Comparison of ENCODE assay signal across 9 mouse cellular contexts in genomic region chr10:126531368-126531767, GRCm38 (mm10).
DNase-seq lines count a peak whose midpoint lies in the region; ATAC-seq lines count a peak whose summit lies in the region.
"Had no signal": no experiment of that assay in that cellular context is flagged by ENCODE, and none has a peak within 500 bp of the region (broad histone marks: within the 10 kb centered on the region; RNA-seq: fewer than 3 reads in every experiment).

No protein-coding gene starts in this region.

- H3K4me3 ChIP-seq in midbrain, embryonic 11.5 days (ENCODE audit: low read depth, low read length), result no peak overlapping the region
- H3K4me3 ChIP-seq in midbrain, embryonic 10.5 days, result no peak overlapping the region
- H3K4me3 ChIP-seq in neural tube, embryonic 15.5 days (replicated peaks), result no peak overlapping the region
- H3K4me3 ChIP-seq: liver, embryonic 15.5 days had no signal

- H3K27ac ChIP-seq in midbrain, embryonic 11.5 days (ENCODE audit: low read depth, low read length), result no peak overlapping the region
- no peak overlapping the region for H3K27ac ChIP-seq in midbrain, embryonic 10.5 days (replicated peaks)
- no peak overlapping the region for H3K27ac ChIP-seq in neural tube, embryonic 15.5 days (replicated peaks)
- H3K27ac ChIP-seq: liver, embryonic 15.5 days had no signal

- no peak overlapping the region for H3K9ac ChIP-seq in midbrain, embryonic 11.5 days (ENCODE audit: low read length)
- no peak overlapping the region for H3K9ac ChIP-seq in neural tube, embryonic 15.5 days (replicated peaks)
- H3K9ac ChIP-seq: liver, embryonic 15.5 days had no signal

- peak; percentile 17; the same call in 1 of the 2 replicates for ATAC-seq in midbrain, embryonic 11.5 days (ENCODE audit: low FRiP score)
- no peak for ATAC-seq in neural tube, embryonic 15.5 days (ENCODE audit: low FRiP score)

- H3K27me3 ChIP-seq in midbrain, embryonic 11.5 days (ENCODE audit: control insufficient read depth, insufficient read depth, low read length), result no peaks in the 10 kb centered on the region
- H3K27me3 ChIP-seq in midbrain, embryonic 10.5 days (ENCODE audit: low read depth, poor library complexity, severe bottlenecking), result no peaks in the 10 kb centered on the region
- no peaks in the 10 kb centered on the region for H3K27me3 ChIP-seq in neural tube, embryonic 15.5 days (replicated peaks)
- H3K27me3 ChIP-seq: liver, embryonic 15.5 days had no signal

- H3K36me3 ChIP-seq in midbrain, embryonic 11.5 days (ENCODE audit: control insufficient read depth, insufficient read depth, low read length), result no peaks in the 10 kb centered on the region
- no peaks in the 10 kb centered on the region for H3K36me3 ChIP-seq in midbrain, embryonic 10.5 days
- no peaks in the 10 kb centered on the region for H3K36me3 ChIP-seq in neural tube, embryonic 15.5 days
- H3K36me3 ChIP-seq: liver, embryonic 15.5 days had no signal

- no peak overlapping the region for H3K4me2 ChIP-seq in midbrain, embryonic 11.5 days
- H3K4me2 ChIP-seq in neural tube, embryonic 15.5 days, result no peak overlapping the region
- H3K4me2 ChIP-seq: liver, embryonic 15.5 days had no signal

- no peaks in the 10 kb centered on the region; the same call in 1 of the 2 replicates for H3K4me1 ChIP-seq in midbrain, embryonic 11.5 days (ENCODE audit: control insufficient read depth, insufficient read depth, low read length)
- peaks cover 13% of the 10 kb centered on the region for H3K4me1 ChIP-seq in midbrain, embryonic 10.5 days
- 0 out of 2 replicates have a peak, but pooled peaks cover 4% of the 10 kb centered on the region for H3K4me1 ChIP-seq in neural tube, embryonic 15.5 days
- H3K4me1 ChIP-seq: liver, embryonic 15.5 days had no signal

- 84% methylated on average over 1 of the region's 1 CpGs for WGBS in midbrain, embryonic 11.5 days
- 87% methylated on average over 1 of the region's 1 CpGs for WGBS in midbrain, embryonic 10.5 days
- 51% methylated on average over 1 of the region's 1 CpGs for WGBS in neural tube, embryonic 15.5 days

- no peaks in the 10 kb centered on the region for H3K9me3 ChIP-seq in midbrain, embryonic 11.5 days (ENCODE audit: control insufficient read depth, low read length)
- H3K9me3 ChIP-seq in midbrain, embryonic 10.5 days (replicated peaks), result no peaks in the 10 kb centered on the region
- H3K9me3 ChIP-seq in neural tube, embryonic 15.5 days (replicated peaks), result no peaks in the 10 kb centered on the region
- H3K9me3 ChIP-seq: liver, embryonic 15.5 days had no signal

- DNase-seq in gastrocnemius, postnatal 10 days, result peak; percentile 24
- no peak for DNase-seq in gastrocnemius, adult 8-10 months (ENCODE audit: low spot score in 2 of 2)
- peak; percentile 89 for DNase-seq in midbrain, embryonic 11.5 days (ENCODE audit: low spot score, missing footprints)
- DNase-seq in midbrain, embryonic 10.5 days (ENCODE audit: low spot score), result no peak
- peak; percentile 23 for DNase-seq in R1 (ENCODE audit: low read depth, low spot score)
- DNase-seq in induced T-regulatory cell, adult 2 months (ENCODE audit: low read depth), result peak; percentile 32
- peak; percentile 43 for DNase-seq in right cerebral cortex, postnatal 4 days

Comparison
In these comparisons a context has a peak if more than half of its experiments do, and no peak if none do; other contexts are left out.
1. DNase-seq: peak in gastrocnemius, postnatal 10 days (single experiment), midbrain, embryonic 11.5 days (single experiment), R1 (single experiment), induced T-regulatory cell, adult 2 months (single experiment) and right cerebral cortex, postnatal 4 days (single experiment); none in gastrocnemius, adult 8-10 months (0 of 2) and midbrain, embryonic 10.5 days (single experiment).